Mouse (Mus musculus) right cerebral cortex, postnatal 36 days (tissue): ENCODE data around the gene Epb41l2.

Experiments
- DNase-seq, 2 experiments: peaks; one replicate each; pipeline ENCODE4 v3.0.0; 2022; ENCODE audit warnings: low spot score in 2 of 2, mixed read lengths in 1 of 2

The Epb41l2 gene

DNA sequence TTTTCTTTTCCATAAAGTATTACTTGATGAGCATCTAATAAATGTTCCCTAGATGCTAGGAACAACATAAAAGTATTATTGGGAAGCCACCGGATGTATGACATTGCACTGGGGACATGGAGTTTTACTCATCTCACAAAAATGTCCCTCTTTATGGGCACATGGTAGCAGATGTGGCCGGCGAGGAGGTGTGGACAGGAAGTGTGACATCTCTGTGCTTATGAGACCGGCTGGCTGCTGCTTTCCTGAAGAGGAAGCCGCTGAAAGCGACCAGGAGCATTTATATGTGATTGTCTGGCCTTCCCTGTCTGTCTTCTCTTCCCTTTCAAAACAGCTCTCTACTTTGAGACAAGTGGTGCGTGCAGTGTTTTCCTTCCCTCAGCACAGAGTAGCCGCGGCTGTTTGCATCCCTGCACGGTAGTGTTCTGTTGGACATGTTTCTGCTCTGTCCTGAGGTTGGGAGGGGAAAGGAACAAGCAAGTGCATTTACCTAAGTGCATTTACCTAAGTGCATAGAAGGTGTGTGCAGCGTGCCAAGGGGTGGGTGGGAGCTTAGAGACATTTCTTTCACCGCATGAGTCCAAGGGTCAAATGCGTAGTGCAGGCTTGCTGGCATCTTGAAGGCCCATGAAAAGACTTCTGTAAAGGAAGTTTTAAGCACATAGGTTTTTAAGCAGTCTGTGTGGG lies 74.9 kb downstream of the Epb41l2 start:
- DNase-seq, result no peak

DNA sequence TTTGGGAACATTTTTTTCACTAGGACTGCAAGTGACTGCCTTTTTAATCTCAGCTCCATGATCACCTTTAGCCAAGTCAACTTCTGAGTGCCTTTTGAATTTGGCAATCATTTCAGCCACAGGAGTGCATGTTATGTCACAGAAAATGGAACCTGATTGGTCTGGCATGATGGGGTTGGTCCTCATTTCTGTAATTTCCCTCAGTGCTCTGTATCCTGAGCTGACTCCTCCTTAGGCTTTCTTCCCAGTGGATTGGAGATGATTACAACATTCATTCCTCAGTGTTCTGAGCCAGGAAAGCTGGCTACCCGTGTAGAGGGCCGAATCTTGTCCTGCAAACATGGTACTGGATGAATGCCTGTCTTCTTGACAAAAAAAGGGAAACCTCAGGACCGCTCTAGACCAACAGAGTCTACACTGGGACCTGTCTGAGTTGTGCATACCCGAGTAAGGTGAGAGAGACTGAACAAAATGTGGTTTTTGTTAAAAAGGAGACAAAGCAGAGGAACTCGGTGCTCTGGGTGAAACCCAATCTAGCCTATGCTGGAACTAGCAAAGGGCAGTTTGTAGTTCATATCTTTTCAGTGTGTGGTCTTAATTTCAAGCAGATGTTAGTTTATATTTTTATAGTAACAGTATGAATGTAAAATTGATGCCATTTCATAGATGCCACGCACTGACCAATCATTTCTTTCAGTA lies 77.3 kb downstream of the Epb41l2 start:
- no peak for DNase-seq

DNA sequence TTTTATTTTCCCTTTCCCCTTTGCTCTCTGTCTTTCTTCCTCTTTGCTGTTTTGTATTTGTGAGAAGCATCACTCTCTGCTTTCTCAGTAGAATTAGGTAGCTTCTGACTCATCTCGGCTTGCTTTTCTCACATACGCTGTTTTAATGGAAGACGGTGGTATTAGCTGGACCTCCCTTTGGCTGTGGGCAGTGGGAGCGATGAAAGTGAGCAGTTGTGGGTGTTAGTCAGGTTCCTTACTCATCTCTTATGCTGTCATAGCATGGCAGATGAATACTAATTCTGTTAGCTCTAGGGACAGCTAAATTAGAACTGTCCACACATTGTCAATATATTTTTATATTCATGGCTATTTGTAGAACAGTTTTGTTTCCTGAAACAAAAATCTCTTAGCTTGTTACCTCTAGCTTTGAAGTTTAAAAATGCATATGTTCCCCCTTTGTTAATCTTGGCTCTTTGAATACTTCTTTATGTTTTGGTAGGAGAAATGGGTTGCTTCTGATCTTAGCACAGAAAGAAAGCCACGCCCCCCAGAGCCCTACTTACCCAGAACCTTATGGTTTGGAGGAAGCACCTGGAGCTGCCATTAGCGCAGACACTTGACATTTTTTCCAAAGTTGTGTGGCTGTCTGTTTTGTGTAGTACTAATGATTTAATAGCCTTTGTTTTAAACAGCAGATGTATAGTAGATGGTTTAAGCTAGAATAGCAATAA lies 78.1 kb downstream of the Epb41l2 start:
- no peak for DNase-seq

DNA sequence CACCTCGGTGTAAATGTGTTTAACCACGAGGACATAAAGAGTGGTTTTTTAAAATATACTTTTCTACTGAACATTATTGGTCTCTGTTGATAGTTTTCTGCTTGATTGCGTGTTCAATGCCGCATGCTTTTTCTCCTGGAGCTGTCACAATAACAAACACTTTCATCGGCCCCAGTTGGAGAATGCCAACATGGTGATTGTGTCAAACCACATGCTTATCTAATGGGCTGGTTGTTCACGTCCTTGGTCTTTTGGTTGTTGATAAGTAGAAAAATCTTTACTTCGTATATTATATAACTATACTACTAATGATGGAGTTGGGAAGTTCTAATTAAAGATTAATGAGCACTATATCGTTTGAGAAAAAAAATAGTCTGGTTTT lies 78.7 kb downstream of the Epb41l2 start:
- no peak for DNase-seq

DNA sequence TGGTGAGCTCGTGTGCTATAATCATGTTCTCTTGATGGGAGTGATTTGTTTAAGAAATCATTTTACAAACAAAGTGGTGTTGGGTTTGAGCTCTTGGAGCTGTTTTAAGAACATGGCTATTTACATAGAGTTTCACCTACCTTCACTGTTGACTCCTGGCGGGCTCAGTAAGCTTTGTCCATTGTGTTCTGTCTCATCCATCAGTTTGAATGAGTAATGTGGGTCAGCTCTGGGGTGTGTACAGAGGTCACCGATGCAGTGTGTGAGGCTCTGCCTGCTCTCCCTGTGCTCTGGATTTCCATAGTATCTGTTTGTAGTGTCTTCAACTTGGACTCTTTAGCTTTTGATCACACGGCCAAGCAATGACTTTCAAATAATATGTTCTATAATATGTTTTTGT lies 79.6 kb downstream of the Epb41l2 start:
- no peak for DNase-seq

DNA sequence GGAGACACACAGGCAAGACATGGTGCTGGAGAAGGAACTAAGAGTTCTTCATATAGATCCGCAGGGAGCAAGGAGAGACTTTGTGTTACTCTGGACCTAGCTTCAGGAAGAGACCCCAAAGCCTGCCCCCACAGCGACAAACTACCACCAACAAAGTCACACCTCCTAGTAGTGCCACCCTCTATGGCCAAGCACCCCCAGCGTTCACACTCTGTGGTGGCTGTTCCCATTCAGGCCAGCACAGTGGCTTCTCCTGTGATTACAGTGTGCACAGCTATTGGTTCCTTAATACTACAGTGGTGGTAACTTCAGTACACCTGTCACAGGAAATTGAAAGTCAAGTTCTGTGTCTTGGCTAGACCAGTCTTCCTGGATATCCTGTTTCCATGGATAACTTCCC lies 80.3 kb downstream of the Epb41l2 start:
- DNase-seq, result no peak

DNA sequence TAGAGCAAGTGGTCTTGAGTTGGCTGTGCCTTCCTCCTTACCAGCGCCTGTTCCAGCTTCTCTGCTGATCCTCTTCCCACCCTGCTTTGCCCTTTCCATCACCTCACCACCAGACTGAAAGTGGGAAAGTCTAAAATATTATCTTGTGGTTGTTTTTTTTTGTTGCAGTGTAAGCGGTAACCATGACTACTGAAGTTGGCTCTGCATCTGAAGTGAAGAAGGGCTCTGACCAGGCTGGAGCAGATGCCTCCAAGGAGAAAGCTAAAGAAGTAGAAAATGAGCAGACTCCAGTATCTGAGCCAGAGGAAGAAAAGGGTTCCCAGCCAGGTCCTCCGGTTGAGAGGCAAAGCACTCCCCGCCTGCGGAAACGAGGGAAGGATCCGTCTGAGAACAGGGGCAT lies 81.8 kb downstream of the Epb41l2 start:
- no peak for DNase-seq

DNA sequence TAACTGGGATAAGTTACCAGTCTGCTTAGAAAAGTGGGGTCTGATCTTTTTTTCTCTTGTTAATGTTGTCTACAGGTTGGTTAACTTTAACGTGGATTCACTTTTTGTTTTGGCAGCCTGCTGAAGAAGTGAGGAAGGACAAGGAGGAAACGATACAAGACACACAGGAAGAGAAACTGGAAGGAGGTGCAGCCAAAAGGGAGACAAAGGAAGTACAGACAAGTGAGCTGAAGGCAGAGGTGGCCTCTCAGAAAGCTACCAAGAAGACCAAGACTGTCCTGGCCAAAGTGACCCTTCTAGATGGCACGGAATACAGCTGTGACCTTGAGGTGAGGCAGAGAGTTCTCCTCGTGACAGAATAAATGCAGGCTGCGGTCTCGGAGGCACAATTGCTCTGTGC lies 84.0 kb downstream of the Epb41l2 start:
- DNase-seq, result no peak

DNA sequence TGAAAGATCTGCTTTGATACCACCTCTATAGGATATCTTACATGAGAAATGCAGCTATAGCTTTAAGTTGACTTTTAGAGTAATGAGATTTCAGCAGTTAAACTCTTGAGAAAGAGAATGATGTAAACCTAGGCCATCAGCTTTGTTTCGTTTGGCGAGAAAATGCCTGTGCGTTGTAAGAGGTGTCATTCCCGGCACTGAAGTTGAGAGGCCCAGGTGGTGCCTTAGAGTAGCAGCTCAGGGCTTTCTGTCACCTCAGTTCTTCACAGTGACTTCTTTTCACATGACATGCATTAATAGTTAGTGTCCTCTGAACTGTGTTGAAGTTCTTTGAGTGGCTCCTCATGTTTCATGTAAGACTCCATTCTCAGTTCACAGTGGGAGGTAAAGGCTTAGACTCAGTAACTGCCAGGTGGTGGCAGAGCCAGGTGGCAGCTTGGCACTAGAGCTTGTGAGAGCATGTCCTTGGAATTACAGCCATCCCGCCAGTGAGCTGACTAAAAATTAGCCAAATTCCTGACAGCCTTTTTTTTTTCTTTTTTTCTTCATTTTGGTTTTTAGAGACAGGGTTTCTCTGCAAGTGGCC lies 84.7 kb downstream of the Epb41l2 start:
- DNase-seq, result no peak

DNA sequence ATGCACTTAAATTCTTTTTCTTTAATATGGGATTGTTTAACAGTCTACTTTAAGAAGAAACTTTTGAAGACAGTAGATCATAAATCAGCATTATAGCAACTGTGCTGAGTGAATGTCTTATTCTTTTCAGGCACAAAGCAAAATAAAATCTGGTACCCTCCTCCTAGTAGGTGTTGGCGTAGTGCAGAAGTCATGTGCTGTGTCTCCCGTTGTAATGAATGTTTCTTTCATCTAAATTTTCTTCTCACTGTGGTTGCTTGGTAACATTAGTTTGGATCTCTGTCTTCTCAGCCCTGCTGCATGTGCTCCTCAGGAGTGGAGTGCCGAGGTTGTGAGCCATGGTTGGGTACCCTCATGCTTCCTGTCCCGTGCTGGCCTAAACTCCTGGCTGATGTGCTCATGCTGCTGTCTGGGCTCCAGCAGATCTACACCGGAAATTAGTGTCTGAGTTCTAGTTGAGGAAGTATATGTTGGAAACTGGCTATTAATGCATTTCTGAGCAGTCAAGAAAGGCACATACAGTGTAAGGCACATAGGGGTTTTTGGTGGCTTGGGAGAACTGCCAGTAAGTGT lies 87.4 kb downstream of the Epb41l2 start:
- no peak for DNase-seq

DNA sequence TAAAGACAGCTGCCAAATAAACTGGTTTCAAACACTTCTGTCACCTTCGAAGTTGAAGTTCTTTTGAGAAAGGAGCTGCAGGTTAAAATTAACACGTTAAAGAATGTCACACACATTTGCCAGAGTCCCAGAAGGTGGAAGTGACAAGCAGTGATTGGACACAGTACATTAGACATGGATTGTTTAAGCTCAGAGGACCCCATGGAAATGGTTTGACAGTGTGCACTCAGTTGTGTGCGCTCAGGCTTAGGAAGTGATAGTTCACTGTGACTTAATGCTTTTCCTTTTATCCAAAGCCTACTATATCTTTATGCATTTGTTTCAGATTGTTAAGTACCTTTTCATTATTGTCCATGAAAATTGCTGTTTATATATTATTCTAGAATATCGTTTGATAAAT lies 89.1 kb downstream of the Epb41l2 start:
- no peak for DNase-seq

DNA sequence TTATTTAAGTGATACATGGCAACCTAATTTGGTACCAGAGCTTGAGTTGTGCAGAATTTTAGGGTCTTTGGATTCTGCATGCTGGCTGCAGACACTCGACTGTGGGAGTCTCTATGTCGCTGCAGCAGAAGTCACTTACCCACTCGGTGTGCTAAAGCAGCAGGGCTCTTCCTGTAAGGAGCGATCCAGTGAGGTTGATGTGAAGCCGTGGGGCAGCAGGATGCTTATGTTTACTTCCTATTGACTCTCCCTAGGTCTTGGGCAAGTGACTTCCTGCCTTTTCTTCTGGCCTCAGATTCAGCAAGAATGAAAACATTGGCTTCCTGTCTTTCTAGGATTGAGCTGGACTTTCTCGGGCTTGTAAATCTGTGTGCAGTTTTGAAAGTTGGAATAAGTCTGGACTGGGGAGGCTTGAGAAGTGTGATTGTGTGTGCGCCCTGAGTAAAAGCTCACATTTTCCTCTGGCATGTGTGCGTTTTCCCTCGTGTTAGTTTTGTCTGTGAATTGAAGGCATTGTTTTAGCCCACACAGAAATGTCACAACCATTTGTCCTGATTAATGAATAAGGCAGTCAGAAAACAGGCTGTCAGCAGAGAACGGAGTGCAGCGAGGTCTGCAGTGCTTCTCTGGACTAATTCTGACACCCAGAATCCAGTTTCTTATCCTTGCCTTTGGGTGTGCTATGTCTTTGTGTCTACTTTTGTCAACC lies 89.9 kb downstream of the Epb41l2 start:
- no peak for DNase-seq

DNA sequence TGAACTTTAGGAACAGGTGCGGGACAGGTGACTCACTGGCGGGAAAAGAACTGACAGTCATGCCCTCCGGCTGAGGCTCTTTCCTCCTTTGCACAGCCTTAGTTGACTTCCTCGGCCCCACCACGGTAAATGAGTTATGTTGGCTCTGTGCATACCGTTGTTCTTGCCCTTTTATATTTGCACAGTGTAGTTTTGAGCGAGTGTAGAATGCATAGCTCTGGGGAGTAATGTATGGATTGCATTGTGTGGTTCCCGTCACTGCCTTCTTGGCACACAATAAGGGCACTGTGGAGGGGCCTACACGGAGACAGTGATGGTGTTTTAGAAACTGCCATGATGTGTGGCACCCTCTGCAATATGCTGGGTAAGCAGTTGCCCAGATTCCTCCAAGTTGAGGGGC lies 93.6 kb downstream of the Epb41l2 start:
- DNase-seq, result no peak

DNA sequence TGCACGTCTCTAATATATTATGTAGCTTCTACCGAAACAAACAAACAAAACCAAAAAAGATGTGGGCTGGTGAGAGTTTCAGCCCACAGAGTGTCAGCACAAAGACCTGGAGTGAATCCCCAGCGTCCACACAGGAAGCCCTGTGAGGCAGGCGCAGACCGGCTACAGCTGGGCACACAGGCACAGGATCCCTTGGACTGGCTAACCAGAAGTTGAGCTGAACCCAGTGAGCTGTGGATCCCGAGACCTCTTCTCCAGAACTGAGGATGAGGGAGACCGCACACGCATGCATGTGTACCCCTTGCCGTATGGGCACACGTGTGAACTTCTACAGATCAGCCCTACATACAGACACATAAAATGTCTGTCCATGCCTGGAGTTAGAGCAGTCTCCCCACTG lies 94.2 kb downstream of the Epb41l2 start:
- no peak for DNase-seq

DNA sequence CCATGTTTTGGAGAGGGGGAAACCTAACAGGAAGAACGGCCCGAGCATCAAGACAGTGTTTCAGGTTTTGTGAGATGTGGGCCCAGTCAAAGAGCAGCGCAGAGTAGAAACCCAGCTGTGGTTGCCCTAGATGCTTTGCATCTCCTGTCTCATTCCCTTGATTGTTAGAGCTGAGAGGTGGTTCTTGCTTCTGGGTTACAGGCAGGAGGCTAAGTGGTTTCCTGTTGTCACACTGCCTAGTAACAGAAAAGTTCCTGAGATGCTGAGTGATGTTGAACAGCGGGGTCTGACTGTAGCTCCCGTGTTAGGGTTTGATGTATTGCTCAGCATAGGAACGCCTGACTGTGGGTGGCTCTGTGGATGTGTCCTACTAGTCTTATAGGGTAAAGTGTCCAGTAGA lies 97.5 kb downstream of the Epb41l2 start:
- no peak for DNase-seq

DNA sequence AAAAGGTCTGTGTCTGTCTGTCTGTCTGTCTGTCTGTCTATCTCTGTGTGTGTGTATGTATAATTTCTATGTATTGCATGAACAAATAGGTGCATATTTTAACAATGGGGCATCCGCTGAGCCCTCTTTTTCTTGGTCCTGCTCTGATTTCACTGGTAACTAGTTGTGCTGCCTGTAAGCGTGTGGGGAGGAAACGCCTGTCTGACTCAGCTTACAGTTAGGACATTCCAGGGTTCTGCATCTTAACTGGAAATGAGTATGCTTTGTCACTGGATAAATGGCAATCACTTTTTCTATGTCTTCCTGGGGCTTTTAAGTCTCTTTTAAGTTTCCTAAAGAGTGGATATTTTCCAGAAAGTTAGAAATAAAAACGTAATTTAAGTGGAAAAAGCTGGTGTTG lies 98.4 kb downstream of the Epb41l2 start:
- no peak for DNase-seq

DNA sequence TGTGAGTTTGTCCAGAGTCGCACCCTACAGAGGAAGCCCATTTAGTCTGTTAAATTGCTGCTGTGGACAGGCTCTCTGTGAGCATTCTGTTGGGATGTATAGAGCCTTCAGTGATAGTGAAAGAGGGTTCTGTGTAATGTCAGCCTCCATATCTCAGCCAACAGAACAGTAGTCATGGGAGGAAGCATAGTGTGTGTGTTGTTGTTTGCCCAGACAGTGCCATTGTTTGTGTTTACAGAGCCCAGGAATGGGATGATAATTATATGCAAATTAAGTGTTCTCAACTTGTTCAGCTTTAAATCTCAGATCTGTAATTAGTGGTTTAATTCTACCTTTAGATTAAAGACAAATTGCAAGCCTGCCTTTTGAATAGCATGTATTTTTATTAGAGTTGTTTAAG lies 102.2 kb downstream of the Epb41l2 start:
- DNase-seq, result no peak

DNA sequence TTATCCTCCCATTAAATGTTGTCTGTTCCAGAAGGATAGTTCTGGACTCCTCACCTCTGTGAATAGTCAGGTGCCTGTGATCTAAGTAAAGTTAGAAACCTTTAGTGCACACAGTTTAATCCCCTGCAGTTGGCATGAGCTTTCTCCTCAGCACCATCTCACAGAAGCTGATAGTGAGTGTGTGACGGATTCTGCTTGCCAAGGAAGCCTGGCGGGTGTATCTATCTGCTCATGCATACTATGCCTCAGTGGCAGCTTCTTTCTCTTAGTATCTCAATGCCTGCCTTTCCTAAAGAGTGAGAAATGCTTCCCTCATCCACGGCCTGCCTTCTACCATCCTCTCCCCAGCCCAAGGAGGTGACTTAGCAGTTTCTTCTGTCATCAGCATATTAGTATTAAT lies 103.1 kb downstream of the Epb41l2 start:
- DNase-seq, result no peak

DNA sequence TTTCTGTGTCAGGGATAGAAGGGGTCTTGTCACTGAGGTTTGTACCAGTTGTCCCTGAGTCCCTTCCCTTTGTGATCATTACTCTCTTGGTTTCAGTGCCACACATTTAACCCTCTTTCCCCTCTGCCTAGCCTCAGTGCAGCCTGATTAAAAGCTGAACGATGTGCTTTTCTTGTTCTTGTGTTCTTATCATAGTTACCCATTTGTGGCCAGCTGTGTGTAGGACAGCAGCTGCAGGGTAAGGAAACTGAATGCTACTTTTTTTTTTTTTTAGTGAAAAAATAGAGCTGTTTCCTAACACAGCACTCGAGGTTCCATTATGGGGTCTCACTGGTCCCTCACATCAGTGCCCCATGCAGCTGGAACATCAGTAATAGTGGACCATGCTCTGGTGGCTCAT lies 106.9 kb downstream of the Epb41l2 start:
- DNase-seq, result no peak

DNA sequence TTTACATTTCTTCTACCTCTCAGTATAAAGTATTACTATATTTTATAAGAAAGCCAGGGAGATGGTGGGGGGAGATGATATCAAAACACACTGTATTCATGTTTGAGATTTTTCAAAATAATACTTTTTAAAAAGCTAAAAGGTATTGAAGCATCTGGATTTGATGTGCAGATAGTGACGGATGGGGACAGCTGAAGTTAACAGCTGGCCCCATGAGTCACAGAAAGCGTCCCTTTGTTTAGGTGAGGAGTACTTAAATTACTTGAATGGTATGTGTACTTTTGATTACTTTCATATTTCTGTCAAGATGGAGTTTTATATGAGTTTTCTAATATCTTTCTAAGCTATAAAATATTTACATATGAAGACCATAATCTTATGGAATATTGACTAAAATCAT lies 112.3 kb downstream of the Epb41l2 start:
- no peak for DNase-seq

DNA sequence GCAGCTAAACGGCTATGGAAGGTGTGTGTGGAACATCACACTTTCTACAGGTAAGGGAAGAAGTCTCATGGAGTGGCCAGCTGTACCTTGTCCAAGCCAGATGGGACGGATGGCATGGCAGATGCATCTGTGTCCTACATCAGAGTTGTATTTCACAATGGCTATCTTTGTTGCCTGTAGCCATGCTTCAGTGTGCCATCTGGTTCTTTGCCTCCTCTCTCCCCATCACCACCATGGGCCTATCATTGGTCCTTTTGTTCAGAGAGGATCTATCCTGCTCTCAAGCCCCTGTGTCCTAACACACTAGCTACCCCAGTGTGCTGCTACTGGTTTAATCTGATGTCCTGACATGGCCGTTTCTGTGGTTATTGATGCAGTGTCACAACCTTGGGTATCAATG lies 120.1 kb downstream of the Epb41l2 start:
- DNase-seq, result no peak

DNA sequence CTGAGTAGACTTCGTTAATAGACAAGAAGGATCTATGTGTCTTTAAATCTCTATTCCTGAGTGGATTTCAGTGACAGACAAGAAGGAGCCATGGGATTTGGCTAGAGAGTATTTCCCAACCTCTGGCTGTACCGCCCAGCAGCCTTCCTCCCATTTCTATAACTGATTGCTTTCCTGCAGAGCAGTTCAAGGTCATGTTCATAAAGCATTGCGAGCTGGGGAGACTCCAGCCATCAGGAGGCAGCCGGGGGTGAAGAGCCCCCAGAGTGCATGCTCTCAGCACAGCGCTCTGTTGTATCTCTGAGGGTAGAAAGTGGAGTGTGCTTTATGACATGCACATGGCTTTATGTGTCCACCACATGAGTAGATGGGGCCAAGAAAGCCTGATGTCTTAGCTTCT lies 123.2 kb downstream of the Epb41l2 start:
- DNase-seq, result no peak
